Mouse (Mus musculus) brain, adult 2 months (tissue): ENCODE measurements around the gene Pip5k1c.
A peak's percentile ranks its signal among the peaks of the same experiment; 100 is the strongest.

Source experiments
- DNase-seq: peaks from one replicate; pipeline ENCODE4 v3.0.0; 2011; ENCODE audit warnings: low read depth, low spot score

Pip5k1c gene

GRCm38 (mm10) chr10:81292554-81293333 is at the start of gene Pip5k1c:
TSS of gene Pip5k1c (plus strand) at chr10:81292963.
- peak; percentile 100 for DNase-seq

DNA sequence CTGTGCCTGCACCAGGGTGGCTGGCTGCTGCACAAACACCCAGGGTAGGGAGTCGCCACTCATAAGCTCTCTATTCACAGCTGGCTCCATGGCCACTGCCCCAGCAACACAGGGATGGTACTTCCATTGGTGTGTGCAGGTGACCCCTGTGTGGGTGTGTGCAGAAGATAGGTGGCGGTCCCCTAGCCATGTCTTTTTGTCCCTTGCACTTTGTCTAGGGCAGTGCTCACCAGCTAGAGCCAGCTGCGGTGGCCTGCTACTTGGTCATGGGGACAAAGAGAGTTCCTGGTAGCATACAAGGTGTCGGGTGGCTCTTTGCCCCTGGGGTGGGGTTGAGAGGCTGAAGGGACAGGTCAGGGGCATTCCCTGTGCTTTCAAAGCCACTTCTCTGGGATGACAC is 48.6 kb upstream of the Pip5k1c start:
- no peak for DNase-seq

DNA sequence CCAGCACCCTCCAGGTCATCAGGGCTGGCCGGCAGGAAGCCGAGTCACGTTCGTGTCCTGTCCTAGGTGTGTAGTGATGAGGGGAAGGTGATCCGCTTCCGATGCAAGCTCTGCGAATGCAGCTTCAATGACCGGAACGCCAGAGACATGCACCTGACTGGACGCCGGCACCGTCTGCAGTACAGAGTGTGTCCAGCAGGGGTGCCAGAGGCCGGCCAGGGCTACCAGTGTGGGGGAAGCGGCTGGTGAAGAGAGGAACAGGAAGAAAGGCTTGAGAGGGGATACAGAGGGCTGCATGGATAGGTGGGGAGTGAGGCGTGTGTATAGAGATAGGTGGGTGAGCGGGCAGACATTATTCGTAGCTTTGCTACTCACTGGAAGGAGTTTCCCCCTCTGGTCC is 48.2 kb upstream of the Pip5k1c start:
- peak; percentile 74 for DNase-seq

GRCm38 (mm10) chr10:81245166-81245565 is 47.6 kb upstream of the Pip5k1c start:
- peak; percentile 61 for DNase-seq

- DNase-seq = no peak
Measured at GRCm38 (mm10) chr10:81247804-81248203, 45.0 kb upstream of the Pip5k1c start.

GRCm38 (mm10) chr10:81249442-81249841 is 43.3 kb upstream of the Pip5k1c start:
- DNase-seq = no peak

DNA sequence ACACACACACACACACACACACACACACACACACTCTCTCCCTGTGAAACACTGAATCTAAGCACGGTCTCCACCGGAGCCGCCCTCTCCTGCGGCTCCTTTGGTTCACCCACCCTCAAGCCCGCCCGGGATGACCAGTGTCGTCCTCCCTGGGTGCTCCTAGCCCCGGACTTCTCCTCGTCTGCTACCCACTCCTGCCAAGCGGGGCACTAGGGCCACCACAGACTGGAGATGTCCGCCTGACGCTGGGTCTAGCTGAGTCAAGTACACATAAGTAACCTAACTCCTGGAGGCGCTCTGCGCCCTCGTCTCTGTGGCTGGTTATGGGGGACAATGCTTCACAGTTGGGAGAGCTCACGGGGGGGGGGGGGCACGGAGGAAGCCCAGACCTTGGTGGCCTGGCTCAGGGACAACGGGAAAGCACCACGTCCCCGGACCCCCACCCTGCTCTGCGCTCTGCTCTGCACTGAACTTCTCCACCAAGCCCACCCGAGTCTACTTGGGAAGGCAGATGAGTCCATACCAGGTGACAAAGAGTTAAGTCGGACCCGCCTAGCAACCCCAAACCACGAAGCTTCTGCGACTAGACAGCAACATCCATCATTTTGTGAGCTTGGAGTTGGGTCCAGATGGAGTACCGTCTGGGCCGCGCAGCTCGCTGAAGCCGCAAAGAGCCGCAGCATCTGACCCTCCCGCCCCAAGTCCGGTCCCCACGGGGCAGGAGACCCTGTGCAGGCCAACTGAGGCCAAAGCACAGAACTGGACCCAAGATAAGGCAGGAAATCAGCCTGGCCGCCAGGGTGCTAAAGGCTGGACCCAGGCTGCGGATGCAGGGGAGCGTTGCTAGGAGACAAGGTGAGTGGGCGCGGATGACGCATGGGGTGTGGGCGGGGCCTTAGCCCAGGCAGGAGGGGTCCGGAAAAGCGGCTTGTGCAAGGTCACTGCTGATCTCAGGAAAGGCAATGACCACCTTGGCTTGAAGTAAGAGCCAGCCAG is 40.0 kb upstream of the Pip5k1c start, which contains the start of gene Matk:
Matk (plus strand) TSS at position 512 of the 996 bp plus-strand sequence.
- peak; percentile 94 for DNase-seq

DNA sequence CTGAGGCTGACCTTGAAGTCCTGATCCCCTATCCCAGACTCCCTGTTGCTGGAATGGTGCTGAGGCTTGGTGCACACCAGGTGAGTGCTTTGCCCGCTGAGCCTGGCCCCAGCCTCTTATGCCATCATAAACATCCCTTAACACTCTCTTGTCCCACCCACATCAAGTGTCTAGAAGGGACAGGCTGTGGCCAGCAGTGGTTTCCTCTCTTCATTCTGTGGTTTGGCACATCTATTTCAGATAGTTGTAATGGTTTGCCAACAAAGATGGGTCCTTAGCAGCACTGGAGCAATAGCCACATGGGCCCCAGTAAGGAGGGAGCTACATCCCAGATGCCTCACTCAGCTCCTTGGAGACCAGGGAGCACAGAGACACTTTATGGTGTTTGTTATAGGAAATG is 37.9 kb upstream of the Pip5k1c start:
- no peak for DNase-seq

DNA sequence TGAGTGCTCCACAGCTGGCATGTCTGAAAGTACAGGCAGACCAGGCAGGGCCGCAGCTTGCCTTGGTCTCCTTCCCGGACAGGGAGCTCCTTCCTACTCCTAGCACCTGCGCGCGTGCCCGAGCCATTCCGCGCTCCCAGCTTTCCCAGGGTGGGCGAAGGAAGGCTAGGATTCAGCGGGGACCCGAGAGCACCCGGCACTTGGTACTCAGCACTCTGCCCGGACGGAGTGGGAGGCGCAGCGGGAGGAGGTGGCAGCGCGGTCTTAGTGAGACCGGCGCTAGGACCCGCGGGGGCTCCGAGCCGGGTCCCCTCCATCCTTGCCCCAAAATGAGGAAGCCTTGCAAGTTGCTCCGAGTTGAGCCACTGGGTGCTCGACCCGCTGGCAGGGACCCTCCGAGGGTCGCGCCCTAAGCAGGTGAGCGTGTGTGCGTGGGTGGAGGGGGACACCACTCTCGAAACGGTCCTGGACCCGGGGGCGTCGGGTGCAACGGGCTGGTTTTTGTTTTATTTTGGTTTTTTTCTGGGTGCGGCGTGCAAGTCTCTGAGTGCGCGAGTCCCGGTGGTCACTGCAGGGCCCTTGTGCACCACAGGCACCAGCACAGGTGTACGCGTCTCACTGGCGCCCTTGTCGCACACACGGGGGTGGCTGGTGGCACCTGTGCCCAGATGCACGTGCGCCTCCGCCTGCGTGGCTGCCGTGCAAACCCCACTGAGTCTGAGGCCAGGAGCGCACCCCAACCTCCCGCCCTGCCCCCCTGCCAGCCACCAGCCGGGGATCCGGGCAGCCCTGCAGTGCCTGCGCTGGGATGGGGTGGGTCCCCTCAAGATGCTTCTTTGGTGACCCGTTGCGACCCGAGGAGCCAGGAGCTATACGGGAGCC is 35.4 kb upstream of the Pip5k1c start:
- peak; percentile 75 for DNase-seq

GRCm38 (mm10) chr10:81259225-81259884 is 33.4 kb upstream of the Pip5k1c start:
- DNase-seq = peak; percentile 47

GRCm38 (mm10) chr10:81261025-81261424 is 31.7 kb upstream of the Pip5k1c start:
- DNase-seq = no peak

DNA sequence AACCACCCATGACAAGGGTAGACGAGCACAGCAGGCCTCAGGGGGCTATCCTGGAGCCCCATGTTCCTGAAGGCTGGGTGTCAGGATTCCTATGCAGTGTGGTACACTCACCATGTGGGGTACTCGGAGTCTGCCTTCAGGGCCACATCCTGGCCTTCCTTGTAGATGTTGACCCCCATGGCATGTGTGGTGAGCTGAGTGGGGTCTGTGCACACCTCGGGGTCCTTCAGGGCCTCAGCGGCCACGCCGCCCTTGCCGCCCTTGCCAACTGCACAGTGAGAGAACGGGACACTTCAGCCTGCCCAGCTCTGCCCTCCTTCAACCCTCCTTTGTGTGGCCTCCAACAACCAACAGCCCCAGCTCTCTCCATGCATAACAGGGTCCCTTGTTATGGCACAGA is 27.2 kb upstream of the Pip5k1c start:
- DNase-seq = no peak

DNA sequence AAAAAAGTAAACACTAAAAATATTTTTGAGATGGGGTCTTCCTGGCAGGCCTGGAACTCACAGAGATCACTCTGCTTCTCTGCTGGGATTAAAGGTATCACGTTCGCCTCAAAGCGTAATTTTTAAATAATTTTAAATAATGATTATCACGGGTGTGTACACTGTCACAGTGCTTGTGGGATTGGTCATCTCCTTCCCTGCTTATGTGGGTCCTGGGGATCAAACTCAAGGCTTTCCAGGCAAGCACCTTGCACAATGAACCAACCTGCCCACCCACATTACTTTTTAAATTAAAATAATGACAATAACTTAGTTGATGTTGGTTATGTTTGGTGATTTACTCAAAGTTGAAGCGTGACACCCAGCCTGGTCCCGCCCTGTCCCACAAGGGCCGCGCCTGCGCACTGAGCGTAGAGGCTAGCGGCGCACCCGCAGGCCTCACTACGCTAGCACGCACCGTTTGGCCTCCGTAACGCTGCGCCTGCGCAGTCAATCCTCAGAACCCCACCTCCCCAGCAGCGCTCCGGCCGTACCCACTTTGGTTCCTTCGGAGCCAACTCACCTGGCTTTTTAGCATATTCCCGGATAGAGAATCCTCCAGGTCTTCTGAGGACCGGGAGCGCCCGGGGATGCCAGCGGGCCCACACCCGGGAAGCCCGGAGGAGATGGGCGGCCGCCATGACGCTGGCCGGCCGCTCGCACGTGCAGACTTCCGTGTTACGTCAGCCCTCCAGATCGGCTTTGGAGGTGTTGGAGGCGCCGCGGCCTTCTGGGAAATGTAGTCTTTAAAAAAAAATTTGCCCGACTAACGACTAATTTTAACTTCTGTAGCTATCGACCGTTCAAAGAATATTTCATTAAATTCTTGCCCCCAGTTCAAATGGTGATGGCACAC is 26.3 kb upstream of the Pip5k1c start, which contains the start of the genes Mrpl54 and Apba3:
Mrpl54 (minus strand) TSS at position 724 of the 895 bp plus-strand sequence.
Apba3 (plus strand) TSS at position 750 of the 895 bp plus-strand sequence.
- peak; percentile 97 for DNase-seq

DNA sequence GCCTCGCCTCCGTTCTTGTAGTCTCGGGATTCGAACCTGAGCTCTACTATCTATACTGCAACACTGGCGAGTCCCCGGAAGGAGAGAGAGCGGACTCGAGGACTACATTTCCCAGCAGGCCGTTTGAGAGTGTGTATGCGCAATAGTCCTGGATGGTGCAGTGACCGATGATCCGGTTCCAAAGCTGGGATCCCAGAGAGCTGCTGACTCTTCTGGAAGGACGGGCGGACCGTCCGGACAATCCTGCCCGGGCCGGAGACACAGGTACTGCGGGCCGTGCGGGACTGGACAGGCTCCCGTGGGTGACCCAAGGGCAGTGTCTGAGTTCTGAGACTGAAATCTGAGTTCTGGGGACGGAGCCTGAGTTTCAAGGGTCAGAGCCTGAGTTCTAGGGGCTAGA is 24.7 kb upstream of the Pip5k1c start:
- peak; percentile 97 for DNase-seq

- DNase-seq = no peak
Measured at GRCm38 (mm10) chr10:81268643-81269412, 23.9 kb upstream of the Pip5k1c start.

DNA sequence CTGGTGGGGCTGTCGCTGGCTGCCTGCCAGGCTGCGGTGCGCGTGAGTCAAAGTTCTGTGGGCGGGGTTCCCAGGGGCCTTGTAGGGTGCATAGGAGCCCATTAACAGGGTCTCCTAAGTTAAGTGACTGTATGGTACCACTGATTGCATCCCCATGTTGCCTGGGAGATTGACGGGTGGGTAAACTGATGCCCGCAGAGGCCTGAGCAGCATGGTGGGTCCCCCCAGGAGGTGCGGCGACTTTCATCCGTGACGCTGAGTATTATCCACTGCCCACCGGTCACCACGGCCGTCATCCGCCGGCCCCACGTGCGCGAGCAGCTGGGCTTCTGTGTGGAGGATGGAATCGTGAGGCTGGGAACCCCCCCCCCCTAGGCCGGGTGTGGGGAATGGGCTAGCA is 20.4 kb upstream of the Pip5k1c start:
- no peak for DNase-seq

- no peak for DNase-seq
Measured at GRCm38 (mm10) chr10:81273842-81274241, 18.9 kb upstream of the Pip5k1c start.

GRCm38 (mm10) chr10:81277676-81278075 is 15.1 kb upstream of the Pip5k1c start:
- no peak for DNase-seq

GRCm38 (mm10) chr10:81279496-81279895 is 13.3 kb upstream of the Pip5k1c start:
- DNase-seq = no peak
